Mouse (Mus musculus) urinary bladder, postnatal 14 days (tissue): ENCODE results near the gene Gm11060.
A peak's percentile ranks its signal among the peaks of the same experiment; 100 is the strongest.

ENCODE experiments used
- DNase-seq: peaks from one replicate; pipeline ENCODE4 v3.0.0; 2021; ENCODE audit warnings: low spot score

Gene Gm11060

DNA sequence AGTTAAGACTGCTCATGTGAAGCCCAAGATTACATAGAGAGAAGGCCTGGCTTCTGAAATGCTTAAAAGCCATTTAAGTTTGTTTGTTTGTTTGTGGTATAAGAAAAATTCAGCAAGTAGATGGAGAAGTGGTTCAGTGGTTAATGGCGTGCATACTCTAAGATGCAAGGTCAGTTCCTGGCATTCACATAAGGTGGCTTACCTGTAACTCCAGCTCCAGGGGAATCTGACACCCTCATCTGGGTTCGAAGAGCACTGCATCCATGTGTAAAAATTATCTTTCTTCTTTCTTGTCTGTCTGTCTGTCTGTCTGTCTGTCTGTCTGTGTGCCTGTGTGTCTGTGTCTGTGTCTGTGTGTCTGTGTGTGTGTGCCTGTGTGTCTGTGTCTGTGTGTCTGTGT, at the start of gene Gm11060:
Gm11060 (plus strand) TSS at position 301 of the 400 bp plus-strand sequence.
- no peak for DNase-seq

DNA sequence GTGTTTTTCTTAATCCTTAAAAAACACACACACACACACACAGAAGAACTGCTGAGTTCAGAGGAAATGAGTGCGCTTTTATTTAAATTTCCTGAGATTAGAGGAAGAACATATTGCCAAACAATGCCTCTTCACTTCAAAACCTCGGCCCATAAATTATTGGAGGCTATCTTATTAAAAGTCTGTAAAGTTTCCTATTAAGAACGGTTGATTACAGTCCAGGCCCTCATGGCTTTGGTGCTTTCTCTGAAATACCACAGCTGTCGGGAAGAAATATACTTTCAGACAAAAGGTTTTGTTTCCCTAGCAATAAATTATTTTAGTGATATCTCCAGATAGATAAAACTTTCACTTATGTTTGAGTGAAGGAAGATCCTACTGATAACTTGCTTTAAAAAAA, 48.7 kb upstream of the Gm11060 start:
- DNase-seq = no peak

DNA sequence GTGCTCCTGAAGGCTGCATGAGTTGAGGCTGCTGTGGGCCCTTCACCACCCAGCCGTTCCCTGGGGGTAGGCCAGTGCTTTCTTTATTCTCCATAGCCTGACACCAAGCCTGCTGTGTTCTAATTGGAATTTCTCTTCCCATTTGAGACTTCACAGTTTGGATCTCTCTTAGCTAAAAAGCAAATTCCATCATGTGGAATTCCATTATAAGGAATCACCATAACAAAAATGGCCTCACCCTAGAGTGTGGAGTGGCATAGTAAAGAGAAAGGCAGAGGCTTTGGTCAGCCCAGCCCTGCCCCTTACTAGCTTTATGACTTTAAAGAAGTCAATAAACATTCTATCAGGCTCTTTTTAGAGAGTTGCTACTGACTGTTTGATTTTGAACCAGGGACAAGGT, 43.5 kb upstream of the Gm11060 start:
- DNase-seq = no peak

DNA sequence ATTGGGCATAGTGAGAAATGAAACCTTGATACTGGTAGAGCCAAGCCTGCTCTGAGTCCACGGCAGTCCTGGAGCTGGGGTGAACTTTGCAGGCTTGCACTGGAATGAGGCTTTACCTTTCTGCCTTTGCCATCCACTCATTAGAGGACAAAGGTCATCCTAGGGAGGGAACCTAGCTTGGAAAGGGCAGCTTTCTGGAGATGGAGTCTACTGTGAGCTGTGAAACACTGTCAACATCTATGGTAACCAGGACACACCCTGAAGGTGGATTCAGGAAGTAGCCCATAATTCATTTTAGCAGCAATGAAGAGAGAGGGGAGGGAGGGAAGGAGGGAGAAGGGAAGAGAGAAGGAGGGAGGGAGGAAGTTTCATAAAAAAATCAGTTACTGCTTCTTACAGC, 36.3 kb upstream of the Gm11060 start:
- no peak for DNase-seq

- DNase-seq = peak; percentile 8
Measured at GRCm38 (mm10) chr2:105058577-105059116, 33.2 kb upstream of the Gm11060 start.

- no peak for DNase-seq
Measured at GRCm38 (mm10) chr2:105062741-105063372, 29.0 kb upstream of the Gm11060 start.

DNA sequence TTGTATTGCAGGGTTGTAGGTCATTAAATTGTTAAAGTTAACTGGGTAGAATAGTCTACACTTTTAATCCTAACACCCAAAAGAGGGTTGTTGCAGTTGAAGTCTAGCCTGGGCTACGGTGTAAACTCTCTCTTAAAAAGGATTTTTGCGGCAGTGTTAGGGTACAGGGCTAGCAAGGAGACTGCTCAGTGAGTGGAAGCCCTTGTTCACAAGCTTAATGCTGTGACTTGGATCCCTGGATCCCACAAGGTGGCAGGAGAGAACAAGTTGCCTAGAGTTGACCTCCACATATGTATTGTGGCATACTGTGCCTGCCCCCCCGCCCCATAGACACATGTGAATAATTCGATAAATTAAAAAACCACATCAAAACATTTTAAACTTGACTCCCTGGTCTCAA, 19.3 kb upstream of the Gm11060 start:
- DNase-seq = no peak

DNA sequence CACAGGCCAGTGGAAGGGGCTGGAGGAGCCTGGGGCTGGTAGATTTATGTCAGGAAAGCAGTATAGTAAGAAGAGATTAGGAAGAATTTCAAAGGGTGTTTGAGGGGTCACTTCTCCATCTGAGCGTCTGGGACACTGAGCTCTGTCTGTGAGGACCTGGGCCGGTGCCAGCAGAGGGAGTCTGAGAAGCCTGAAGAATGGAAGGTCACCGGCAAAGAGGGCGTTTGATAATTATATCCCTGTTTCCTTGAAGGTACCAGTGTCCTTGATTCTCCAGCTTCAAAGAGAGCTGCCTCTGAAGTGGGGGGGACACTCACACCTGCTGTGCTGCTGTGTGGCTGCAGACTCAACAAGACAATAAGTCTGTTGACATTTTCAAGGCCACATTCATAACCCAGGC, 17.6 kb upstream of the Gm11060 start:
- no peak for DNase-seq

DNA sequence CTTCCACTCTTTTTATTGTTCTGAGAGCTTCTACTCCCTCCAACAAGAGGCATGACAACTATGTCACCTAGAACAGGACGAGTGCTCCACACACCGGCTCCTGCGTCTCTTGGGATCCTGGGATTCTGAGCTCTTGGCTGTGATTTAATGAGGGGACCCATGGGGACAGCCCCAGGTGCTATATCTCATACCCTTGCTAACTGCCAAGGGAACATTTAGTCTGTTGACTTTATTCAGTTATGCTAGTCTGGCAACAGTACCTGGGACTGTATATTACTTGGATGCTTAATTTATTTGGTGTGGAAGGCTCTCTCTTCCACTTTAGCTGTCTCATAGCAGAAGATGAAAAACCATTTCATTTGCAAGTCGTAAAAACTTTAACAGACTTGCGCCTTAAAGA, 16.0 kb upstream of the Gm11060 start:
- no peak for DNase-seq

- DNase-seq = no peak
Measured at GRCm38 (mm10) chr2:105077151-105077550, 14.7 kb upstream of the Gm11060 start.

DNA sequence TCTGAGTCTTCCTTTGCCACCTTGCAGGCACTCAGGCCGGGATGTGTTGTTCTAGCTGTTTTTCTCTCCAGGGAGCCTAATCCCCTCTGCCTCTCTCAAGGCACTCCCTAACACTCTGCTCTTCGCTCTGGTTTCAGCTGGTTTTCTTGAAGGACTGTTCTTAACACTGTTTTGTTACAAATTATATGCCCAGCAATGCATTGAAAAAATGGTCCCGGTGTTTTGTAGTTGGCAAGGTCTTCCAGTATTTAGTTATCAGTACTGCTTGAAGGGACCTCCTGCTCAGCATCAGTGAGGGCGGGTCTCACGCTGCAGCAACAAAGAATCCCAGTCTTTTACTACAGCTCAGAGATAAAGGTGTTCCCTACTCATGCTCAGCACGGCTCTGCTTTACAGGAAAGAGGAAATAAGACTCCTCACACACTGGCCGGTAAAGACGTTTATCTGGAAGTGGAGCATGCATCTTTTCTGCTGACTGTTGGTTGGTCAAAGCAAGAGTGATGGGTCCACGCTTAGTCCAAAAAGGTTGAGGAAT, 9.5 kb upstream of the Gm11060 start:
- DNase-seq = no peak

DNA sequence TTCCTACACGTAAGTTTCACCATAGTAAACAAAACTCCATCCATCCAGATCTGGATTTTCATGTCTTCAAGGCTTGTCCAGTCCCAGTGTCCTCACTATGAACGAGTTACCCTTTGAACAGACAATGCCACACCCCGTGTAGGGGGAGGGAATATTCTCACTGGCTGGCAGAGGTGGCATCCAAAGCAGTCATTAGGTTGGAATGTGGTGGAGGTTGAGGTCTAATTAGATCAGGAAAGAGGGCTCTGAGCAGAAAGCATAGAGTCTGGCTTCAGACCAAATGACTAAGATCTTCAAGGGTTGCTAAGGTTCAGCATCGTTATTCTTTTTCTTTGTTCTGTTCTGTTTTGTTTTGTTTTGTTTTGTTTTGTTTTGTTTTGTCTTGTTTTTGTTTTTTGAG, 7.8 kb upstream of the Gm11060 start:
- DNase-seq = no peak

- no peak for DNase-seq
Measured at GRCm38 (mm10) chr2:105086081-105086480, 5.7 kb upstream of the Gm11060 start.

DNA sequence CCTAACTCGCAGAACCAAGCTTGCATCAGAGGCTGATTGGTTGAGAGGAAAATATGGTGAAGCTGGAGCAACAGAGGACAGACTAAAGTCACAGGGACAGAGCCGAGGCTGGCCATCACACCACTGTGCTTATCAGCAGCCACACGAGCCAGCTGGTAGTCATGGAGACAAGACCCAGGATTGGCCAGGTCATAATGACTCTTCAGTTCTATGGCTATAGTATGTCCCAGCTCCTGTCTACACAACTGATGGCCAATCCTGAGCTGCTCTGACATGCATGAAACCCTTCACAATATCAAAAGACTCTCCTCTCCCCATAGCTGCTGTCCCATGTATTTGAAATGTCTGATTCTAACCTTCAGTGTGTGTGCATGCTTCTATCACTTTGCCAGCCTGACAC, 3.8 kb upstream of the Gm11060 start:
- DNase-seq = no peak

DNA sequence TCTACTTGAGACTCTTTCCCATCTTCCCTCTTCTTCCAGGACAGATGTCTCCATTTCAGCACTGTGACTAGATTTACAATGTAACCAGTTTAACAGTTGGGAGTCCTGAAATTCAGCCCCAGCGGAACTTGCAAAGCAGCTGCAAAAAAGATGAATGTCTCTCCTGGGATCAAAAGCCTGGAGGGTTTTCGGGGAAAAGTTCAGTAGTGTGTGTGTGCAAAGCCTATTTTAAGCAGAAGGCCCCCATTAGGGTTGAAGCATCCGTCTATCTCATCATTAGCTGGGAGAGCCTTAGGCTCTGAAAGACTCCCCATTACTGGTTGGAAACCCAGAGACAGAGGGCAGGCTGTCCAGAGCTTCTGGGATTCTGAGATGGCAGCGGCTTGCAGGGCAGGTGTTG, 2.7 kb upstream of the Gm11060 start:
- no peak for DNase-seq

DNA sequence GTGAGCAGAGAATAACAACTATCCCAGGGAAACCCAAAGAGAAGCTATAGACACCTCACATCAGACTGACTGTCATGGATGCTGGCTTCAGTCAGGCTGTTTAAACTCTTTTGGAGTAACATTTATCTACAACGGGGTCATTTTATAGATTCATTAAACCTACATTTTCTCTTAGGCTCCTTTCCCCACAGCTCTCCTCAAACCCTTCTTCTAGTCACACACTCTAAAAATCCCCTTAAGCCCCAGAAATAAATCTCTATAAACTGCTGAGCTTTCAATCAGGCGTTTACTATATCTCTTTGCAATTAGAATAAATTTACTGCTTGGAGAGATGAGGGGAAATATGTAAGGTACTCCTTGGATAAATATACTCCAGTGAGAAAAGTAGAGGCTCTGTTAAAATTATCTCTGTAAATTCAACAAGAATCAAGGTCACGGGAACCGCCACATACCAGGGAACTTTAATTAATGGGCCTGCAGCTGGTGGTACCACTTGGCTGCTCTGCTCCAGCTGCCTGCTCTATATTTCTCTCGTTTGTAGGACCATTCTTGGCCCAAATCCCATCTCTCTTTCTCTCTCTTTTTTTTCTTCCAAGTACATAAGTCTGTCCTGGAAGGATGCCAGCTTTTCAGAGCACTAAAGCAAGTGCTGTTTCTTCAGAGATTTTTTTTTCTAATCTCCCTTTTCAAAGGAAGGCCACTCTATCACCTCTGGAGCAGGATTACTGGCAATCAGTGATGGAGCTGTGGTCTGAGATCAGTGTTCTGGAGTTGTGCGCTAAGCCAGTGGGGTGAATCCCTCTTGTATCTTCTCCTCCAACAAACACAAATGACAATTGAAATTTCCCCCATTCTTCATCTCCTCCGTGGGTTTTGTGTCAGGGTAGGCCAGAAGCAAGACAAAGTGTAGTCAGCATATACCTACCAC, 2.0 kb upstream of the Gm11060 start:
- peak; percentile 12 for DNase-seq

DNA sequence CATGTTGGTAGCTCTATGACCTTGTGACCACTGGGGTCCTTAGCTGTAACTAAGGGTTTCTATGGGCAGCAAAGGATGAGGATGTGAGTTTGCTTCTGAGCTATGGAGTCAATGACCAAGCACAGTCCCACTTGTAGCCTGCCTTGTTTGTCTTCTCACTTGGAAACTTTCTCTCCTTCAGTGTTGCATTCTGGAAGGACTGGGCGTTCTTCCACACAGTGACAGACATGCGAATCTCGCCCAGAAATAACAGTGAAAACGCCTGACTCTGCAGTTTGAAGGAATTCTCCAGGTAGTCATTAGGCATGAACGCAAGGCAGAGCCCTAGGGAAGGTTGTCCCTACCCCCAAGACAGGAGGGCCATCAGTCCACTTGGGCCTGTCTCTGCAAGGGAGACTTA, 827 bp upstream of the Gm11060 start:
- DNase-seq = peak; percentile 28

DNA sequence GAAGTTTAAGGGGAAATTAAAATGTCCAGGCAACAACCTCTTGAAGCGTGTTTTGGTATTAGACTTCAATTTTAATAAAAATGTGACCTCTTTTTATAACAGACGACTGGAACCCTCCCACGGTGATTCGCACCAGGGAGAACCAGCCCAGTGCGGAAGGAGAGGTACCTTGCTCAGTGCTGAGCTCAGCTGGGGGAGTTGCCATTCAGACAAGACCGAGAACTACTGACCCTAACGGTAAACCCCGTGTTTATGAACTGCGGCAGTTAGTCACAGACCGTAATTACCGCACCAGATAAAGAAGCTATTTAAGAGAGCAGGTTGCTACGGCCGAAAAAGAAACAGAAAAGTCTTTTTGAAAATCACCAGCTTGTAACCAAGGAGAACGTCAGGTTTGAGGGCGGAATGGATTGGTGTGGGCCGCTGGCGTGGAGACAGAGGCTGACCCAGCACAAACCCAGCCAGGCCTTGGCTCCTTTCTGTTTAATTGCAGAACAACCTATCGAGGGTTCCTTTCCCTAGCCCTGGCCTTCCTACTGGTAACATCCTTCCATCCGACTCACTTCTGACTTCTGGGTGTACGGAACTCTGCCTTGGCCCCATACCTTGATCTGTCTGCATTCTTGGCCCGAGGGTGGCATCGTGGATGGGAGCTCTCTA, 5.6 kb downstream of the Gm11060 start:
- DNase-seq = no peak

- DNase-seq = no peak
Measured at GRCm38 (mm10) chr2:105099410-105099809, 7.6 kb downstream of the Gm11060 start.

GRCm38 (mm10) chr2:105100541-105100940, 8.7 kb downstream of the Gm11060 start:
- no peak for DNase-seq

- DNase-seq = peak; percentile 65
Measured at GRCm38 (mm10) chr2:105108703-105109158, 16.9 kb downstream of the Gm11060 start.

DNA sequence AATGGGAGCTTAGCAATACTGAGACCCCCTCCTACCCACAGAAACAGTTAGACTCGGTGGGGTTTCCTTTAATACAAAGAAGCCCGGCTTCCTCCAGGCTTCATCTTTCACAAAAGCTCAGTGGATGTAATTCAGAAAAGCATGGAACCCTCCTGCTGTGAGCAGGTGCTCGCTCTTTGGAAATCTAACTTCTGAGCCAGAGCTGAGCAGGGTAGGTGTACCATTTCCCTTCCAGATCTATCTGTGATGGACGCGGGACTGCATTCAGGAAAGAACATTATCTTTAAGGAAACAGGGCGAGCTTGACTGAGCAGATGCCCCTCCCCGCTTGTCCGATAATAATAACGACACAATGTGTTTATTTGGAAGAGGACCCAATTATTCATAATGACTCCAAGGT, 22.3 kb downstream of the Gm11060 start:
- DNase-seq = no peak
